Mouse (Mus musculus): ENCODE measurements around the gene Als2. TPM values are rescaled to one million over a fixed set of nuclear protein-coding genes. Genes with fewer than 3 reads are reported as not detected.

The Als2 gene
- polyA plus RNA-seq, 1 experiment from 2014 or later: 21.4 TPM

DNA sequence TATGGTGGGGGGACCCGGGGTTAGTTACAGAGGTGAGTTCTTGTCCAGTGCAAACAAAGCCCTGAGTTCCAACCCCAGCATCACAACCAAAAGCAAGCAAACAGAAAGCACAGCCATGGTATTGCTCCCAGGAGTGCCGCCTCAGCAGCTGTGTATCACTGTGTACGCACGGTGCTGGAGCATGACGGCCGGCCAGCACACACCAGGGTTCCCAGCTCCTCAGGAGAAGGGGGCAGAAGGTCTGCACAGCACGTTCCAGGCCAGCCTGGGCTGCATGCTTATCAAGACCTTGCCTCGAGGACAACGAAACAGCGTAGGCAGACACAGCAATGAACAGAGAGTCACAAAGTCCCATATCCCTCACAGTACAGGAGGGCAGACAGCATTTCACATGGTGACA, 34.7 kb downstream of the Als2 start:
- no peak overlapping the region for H3K4me3 ChIP-seq (ENCODE audit: low read depth, low read length)
- WGBS: 89% methylated on average over 10 of the region's 10 CpGs
- DNase-seq (ENCODE audit: low spot score): no peak

GRCm38 (mm10) chr1:59201561-59201960, 35.5 kb downstream of the Als2 start:
- Histone ChIP-seq H3K4me2 (ENCODE audit: low read depth, low read length, severe bottlenecking) (no peak overlapping the region), H3K4me3 (ENCODE audit: low read depth, low read length) (no peak overlapping the region), H3K36me3 (ENCODE audit: control insufficient read depth, insufficient read depth, low read length) (no peaks in the 10 kb centered on the region), H3K9me3 (ENCODE audit: control insufficient read depth, low read length) (no peaks in the 10 kb centered on the region), H3K27ac (ENCODE audit: low read depth, low read length) (no peak overlapping the region), H3K9ac (ENCODE audit: low read length) (no peak overlapping the region), H3K4me1 (replicated peaks; ENCODE audit: control insufficient read depth, insufficient read depth, low read length) (no peaks in the 10 kb centered on the region), H3K27me3 (ENCODE audit: control insufficient read depth, insufficient read depth, low read length) (no peaks in the 10 kb centered on the region)
- DNase-seq (ENCODE audit: low spot score) (no peak), ATAC-seq (replicated peaks; ENCODE audit: low FRiP score) (no peak)
- WGBS: 89% methylated on average over 1 of the region's 1 CpGs

More for the DNA sequence above, 34.7 kb downstream of the Als2 start:
- Histone ChIP-seq H3K9ac (ENCODE audit: low read length) (no peak overlapping the region), H3K9me3 (ENCODE audit: control insufficient read depth, low read length) (no peaks in the 10 kb centered on the region), H3K27ac (ENCODE audit: low read depth, low read length) (no peak overlapping the region), H3K4me1 (replicated peaks; ENCODE audit: control insufficient read depth, insufficient read depth, low read length) (no peaks in the 10 kb centered on the region), H3K27me3 (ENCODE audit: control insufficient read depth, insufficient read depth, low read length) (no peaks in the 10 kb centered on the region), H3K4me2 (ENCODE audit: low read depth, low read length, severe bottlenecking) (no peak overlapping the region), H3K36me3 (ENCODE audit: control insufficient read depth, insufficient read depth, low read length) (no peaks in the 10 kb centered on the region)
- ATAC-seq (replicated peaks; ENCODE audit: low FRiP score): no peak

DNA sequence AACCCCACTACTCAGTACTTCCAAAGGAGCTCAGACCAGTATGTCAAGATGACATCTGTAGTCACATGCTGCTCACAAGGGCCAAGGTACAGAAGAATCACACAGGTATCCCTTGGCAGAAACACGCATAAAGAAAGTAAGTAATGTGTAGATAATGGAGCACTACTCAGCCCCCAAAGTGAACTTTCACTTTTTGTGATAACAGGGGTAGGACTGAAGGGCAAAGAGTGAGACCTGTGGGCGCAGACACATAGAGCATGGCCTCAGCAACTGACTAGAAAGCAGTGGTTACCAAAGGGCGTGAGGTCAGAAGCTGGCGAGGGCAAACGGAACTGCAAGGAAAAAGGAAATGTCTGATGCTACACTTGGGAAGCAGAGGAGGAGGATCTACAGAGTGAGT, 36.1 kb downstream of the Als2 start:
- Histone ChIP-seq H3K4me3 (ENCODE audit: low read depth, low read length) (no peak overlapping the region), H3K27ac (ENCODE audit: low read depth, low read length) (no peak overlapping the region), H3K36me3 (ENCODE audit: control insufficient read depth, insufficient read depth, low read length) (no peaks in the 10 kb centered on the region), H3K9me3 (ENCODE audit: control insufficient read depth, low read length) (no peaks in the 10 kb centered on the region), H3K4me2 (ENCODE audit: low read depth, low read length, severe bottlenecking) (no peak overlapping the region), H3K27me3 (ENCODE audit: control insufficient read depth, insufficient read depth, low read length) (no peaks in the 10 kb centered on the region), H3K4me1 (replicated peaks; ENCODE audit: control insufficient read depth, insufficient read depth, low read length) (no peaks in the 10 kb centered on the region), H3K9ac (ENCODE audit: low read length) (no peak overlapping the region)
- ATAC-seq (replicated peaks; ENCODE audit: low FRiP score) (no peak), DNase-seq (ENCODE audit: low spot score) (no peak)
- 94% methylated on average over 5 of the region's 5 CpGs for WGBS

GRCm38 (mm10) chr1:59194979-59195378, 42.1 kb downstream of the Als2 start:
- no peaks in the 10 kb centered on the region for H3K27me3 ChIP-seq (ENCODE audit: control insufficient read depth, insufficient read depth, low read length)
- ATAC-seq (replicated peaks; ENCODE audit: low FRiP score) (no peak), DNase-seq (ENCODE audit: low spot score) (no peak)
- no peak overlapping the region for H3K9ac ChIP-seq (ENCODE audit: low read length)
- H3K4me2 ChIP-seq (ENCODE audit: low read depth, low read length, severe bottlenecking): no peak overlapping the region
- H3K4me1 ChIP-seq (replicated peaks; ENCODE audit: control insufficient read depth, insufficient read depth, low read length): no peaks in the 10 kb centered on the region
- no peak overlapping the region for H3K4me3 ChIP-seq (ENCODE audit: low read depth, low read length)
- H3K9me3 ChIP-seq (ENCODE audit: control insufficient read depth, low read length): no peaks in the 10 kb centered on the region
- WGBS: 76% methylated on average over 6 of the region's 6 CpGs
- H3K36me3 ChIP-seq (ENCODE audit: control insufficient read depth, insufficient read depth, low read length): no peaks in the 10 kb centered on the region
- no peak overlapping the region for H3K27ac ChIP-seq (ENCODE audit: low read depth, low read length)

- DNase-seq (ENCODE audit: low spot score) (no peak), ATAC-seq (replicated peaks; ENCODE audit: low FRiP score) (no peak)
- Histone ChIP-seq H3K9me3 (ENCODE audit: control insufficient read depth, low read length) (no peaks in the 10 kb centered on the region), H3K27me3 (ENCODE audit: control insufficient read depth, insufficient read depth, low read length) (no peaks in the 10 kb centered on the region), H3K4me2 (ENCODE audit: low read depth, low read length, severe bottlenecking) (no peak overlapping the region), H3K36me3 (ENCODE audit: control insufficient read depth, insufficient read depth, low read length) (no peaks in the 10 kb centered on the region), H3K27ac (ENCODE audit: low read depth, low read length) (no peak overlapping the region), H3K9ac (ENCODE audit: low read length) (no peak overlapping the region), H3K4me1 (replicated peaks; ENCODE audit: control insufficient read depth, insufficient read depth, low read length) (no peaks in the 10 kb centered on the region), H3K4me3 (ENCODE audit: low read depth, low read length) (no peak overlapping the region)
- 82% methylated on average over 5 of the region's 5 CpGs for WGBS
Measured at GRCm38 (mm10) chr1:59187786-59188185, 49.2 kb downstream of the Als2 start.

DNA sequence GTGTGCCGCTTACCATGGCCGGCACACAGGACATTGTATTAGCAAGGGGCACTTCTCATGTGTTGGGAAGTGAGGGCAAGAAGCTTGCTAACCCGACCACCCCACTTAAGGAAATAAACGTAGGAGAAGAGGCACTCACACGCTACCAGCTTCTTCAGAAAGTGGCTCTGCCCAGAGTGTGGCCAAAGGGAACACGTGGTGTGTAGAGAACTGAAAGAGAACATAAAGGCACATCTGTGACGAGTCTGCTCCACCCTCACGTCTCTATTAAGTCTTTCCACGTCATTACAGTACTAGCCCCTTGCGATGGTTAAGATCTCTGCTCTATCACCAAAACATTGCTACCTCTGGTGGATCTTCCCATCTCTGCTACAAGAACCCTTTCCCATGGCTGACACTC, 50.7 kb downstream of the Als2 start:
- H3K27me3 ChIP-seq (ENCODE audit: control insufficient read depth, insufficient read depth, low read length): no peaks in the 10 kb centered on the region
- 89% methylated on average over 10 of the region's 10 CpGs for WGBS
- H3K9ac ChIP-seq (ENCODE audit: low read length): no peak overlapping the region
- H3K9me3 ChIP-seq (ENCODE audit: control insufficient read depth, low read length): no peaks in the 10 kb centered on the region
- no peaks in the 10 kb centered on the region for H3K4me1 ChIP-seq (replicated peaks; ENCODE audit: control insufficient read depth, insufficient read depth, low read length)
- ATAC-seq (replicated peaks; ENCODE audit: low FRiP score) (no peak), DNase-seq (ENCODE audit: low spot score) (no peak)
- H3K36me3 ChIP-seq (ENCODE audit: control insufficient read depth, insufficient read depth, low read length): no peaks in the 10 kb centered on the region
- no peak overlapping the region for H3K4me2 ChIP-seq (ENCODE audit: low read depth, low read length, severe bottlenecking)
- H3K27ac ChIP-seq (ENCODE audit: low read depth, low read length): no peak overlapping the region
- H3K4me3 ChIP-seq (ENCODE audit: low read depth, low read length): no peak overlapping the region

GRCm38 (mm10) chr1:59185410-59185809, 51.6 kb downstream of the Als2 start:
- ATAC-seq (replicated peaks; ENCODE audit: low FRiP score): no peak
- Histone ChIP-seq H3K27ac (ENCODE audit: low read depth, low read length) (no peak overlapping the region), H3K27me3 (ENCODE audit: control insufficient read depth, insufficient read depth, low read length) (no peaks in the 10 kb centered on the region), H3K9me3 (ENCODE audit: control insufficient read depth, low read length) (no peaks in the 10 kb centered on the region), H3K4me1 (replicated peaks; ENCODE audit: control insufficient read depth, insufficient read depth, low read length) (no peaks in the 10 kb centered on the region), H3K4me3 (ENCODE audit: low read depth, low read length) (no peak overlapping the region), H3K36me3 (ENCODE audit: control insufficient read depth, insufficient read depth, low read length) (no peaks in the 10 kb centered on the region), H3K4me2 (ENCODE audit: low read depth, low read length, severe bottlenecking) (no peak overlapping the region), H3K9ac (ENCODE audit: low read length) (no peak overlapping the region)
- DNase-seq (ENCODE audit: low spot score): no peak
- 93% methylated on average over 9 of the region's 9 CpGs for WGBS

GRCm38 (mm10) chr1:59183045-59183444, 54.0 kb downstream of the Als2 start:
- H3K36me3 ChIP-seq (ENCODE audit: control insufficient read depth, insufficient read depth, low read length): no peaks in the 10 kb centered on the region; the same call in 1 of the 2 replicates
- DNase-seq (ENCODE audit: low spot score): no peak
- H3K27ac ChIP-seq (ENCODE audit: low read depth, low read length): no peak overlapping the region
- no peak overlapping the region for H3K4me2 ChIP-seq (ENCODE audit: low read depth, low read length, severe bottlenecking)
- no peaks in the 10 kb centered on the region for H3K27me3 ChIP-seq (ENCODE audit: control insufficient read depth, insufficient read depth, low read length)
- 94% methylated on average over 4 of the region's 4 CpGs for WGBS
- H3K4me1 ChIP-seq (replicated peaks; ENCODE audit: control insufficient read depth, insufficient read depth, low read length): no peaks in the 10 kb centered on the region
- no peak for ATAC-seq (replicated peaks; ENCODE audit: low FRiP score)
- H3K9me3 ChIP-seq (ENCODE audit: control insufficient read depth, low read length): no peaks in the 10 kb centered on the region
- no peak overlapping the region for H3K9ac ChIP-seq (ENCODE audit: low read length)
- H3K4me3 ChIP-seq (ENCODE audit: low read depth, low read length): no peak overlapping the region

- H3K4me1 ChIP-seq (replicated peaks; ENCODE audit: control insufficient read depth, insufficient read depth, low read length): no peaks in the 10 kb centered on the region
- no peak overlapping the region for H3K27ac ChIP-seq (ENCODE audit: low read depth, low read length)
- DNase-seq (ENCODE audit: low spot score) (no peak), ATAC-seq (replicated peaks; ENCODE audit: low FRiP score) (no peak)
- H3K27me3 ChIP-seq (ENCODE audit: control insufficient read depth, insufficient read depth, low read length): no peaks in the 10 kb centered on the region
- H3K4me2 ChIP-seq (ENCODE audit: low read depth, low read length, severe bottlenecking): no peak overlapping the region
- 89% methylated on average over 2 of the region's 2 CpGs for WGBS
- H3K9ac ChIP-seq (ENCODE audit: low read length): no peak overlapping the region
- no peak overlapping the region for H3K4me3 ChIP-seq (ENCODE audit: low read depth, low read length)
- H3K36me3 ChIP-seq (ENCODE audit: control insufficient read depth, insufficient read depth, low read length): no peaks in the 10 kb centered on the region; the same call in 1 of the 2 replicates
- H3K9me3 ChIP-seq (ENCODE audit: control insufficient read depth, low read length): no peaks in the 10 kb centered on the region
Measured at GRCm38 (mm10) chr1:59182373-59182772, 54.7 kb downstream of the Als2 start.
